ENCODE assay signal across 8 mouse cellular contexts in the genomic region with DNA sequence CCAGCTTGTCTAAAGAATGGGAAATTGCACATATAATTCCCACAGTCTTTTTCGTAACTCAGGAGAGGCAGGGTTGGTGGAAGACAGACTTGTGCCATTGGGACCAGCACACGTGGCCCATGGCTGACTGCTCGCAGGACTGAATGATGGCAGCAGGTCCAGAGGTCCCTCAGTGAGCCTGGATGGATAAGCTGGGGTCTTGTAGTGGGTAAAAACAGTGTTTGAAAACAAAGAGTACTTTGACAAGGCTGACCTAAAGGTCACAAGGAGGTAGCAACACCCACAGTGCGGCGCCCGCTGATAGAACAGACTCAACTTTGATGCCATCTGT. TPM values are rescaled to one million over a fixed set of nuclear protein-coding genes. Genes with fewer than 3 reads are reported as not detected.
A peak's percentile ranks its signal among the peaks of the same experiment; 100 is the strongest.
DNase-seq lines count a peak whose midpoint lies in the region; ATAC-seq and TF ChIP-seq lines count a peak whose summit lies in the region.

No protein-coding gene starts in this region.

- TF ChIP-seq EP300 in ES-Bruce4 (IDR thresholded peaks at IDR 0.05; ENCODE audit: insufficient read depth, low read depth, low read length) = no peak

- no peak for DNase-seq in heart, adult 8-10 months (ENCODE audit: low spot score)
- DNase-seq in forebrain, postnatal 0 days = no peak
- DNase-seq in frontal cortex, postnatal 25 days (ENCODE audit: low spot score in 2 of 2) = no peak
- no peak for DNase-seq in thymus, postnatal 14 days
- DNase-seq in left cerebral cortex, postnatal 25 days (ENCODE audit: low spot score in 2 of 2) = no peak

- no peaks in the 10 kb centered on the region for H3K27me3 ChIP-seq in heart, embryonic 12.5 days (replicated peaks)
- H3K27me3 ChIP-seq in ES-Bruce4 (ENCODE audit: control insufficient read depth, insufficient read depth, low read length, poor library complexity, severe bottlenecking) = no peaks in the 10 kb centered on the region
- H3K27me3 ChIP-seq in forebrain, postnatal 0 days (ENCODE audit: insufficient read depth, low read length) = no peaks in the 10 kb centered on the region

- no peaks in the 10 kb centered on the region for H3K9me3 ChIP-seq in heart, embryonic 12.5 days (replicated peaks)
- no peaks in the 10 kb centered on the region for H3K9me3 ChIP-seq in ES-Bruce4 (replicated peaks; ENCODE audit: control insufficient read depth, insufficient read depth, low read length, poor library complexity, severe bottlenecking)
- no peaks in the 10 kb centered on the region for H3K9me3 ChIP-seq in forebrain, postnatal 0 days (ENCODE audit: low read length)

- H3K36me3 ChIP-seq in heart, embryonic 12.5 days = peaks cover 22% of the 10 kb centered on the region
- H3K36me3 ChIP-seq in ES-Bruce4 (ENCODE audit: control insufficient read depth, insufficient read depth, low read length, poor library complexity, severe bottlenecking) (peaks cover 6% of the 10 kb centered on the region; the same call in 1 of the 2 replicates), macrophage (ENCODE audit: inconsistent target) (0 out of 2 replicates have a peak, but pooled peaks cover 13% of the 10 kb centered on the region)
- peaks cover 16% of the 10 kb centered on the region for H3K36me3 ChIP-seq in forebrain, postnatal 0 days (ENCODE audit: insufficient read depth)

- H3K4me2 ChIP-seq in heart, embryonic 12.5 days = peak overlapping the region; percentile 90
- peak overlapping the region; percentile 84 for H3K4me2 ChIP-seq in forebrain, postnatal 0 days (ENCODE audit: low read depth)

- H3K79me2 ChIP-seq in macrophage (ENCODE audit: inconsistent target) = peaks cover 21% of the 10 kb centered on the region

- WGBS in heart, embryonic 12.5 days = 75% methylated on average over 6 of the region's 6 CpGs
- 74% methylated on average over 6 of the region's 6 CpGs for WGBS in forebrain, postnatal 0 days
- WGBS in macrophage (ENCODE audit: missing documents) = 82% methylated on average over 6 of the region's 6 CpGs

- peaks cover 18% of the 10 kb centered on the region for H3K4me1 ChIP-seq in heart, embryonic 12.5 days (replicated peaks)
- no peaks in the 10 kb centered on the region for H3K4me1 ChIP-seq in ES-Bruce4 (ENCODE audit: control insufficient read depth, insufficient read depth, low read length)
- peaks cover 14% of the 10 kb centered on the region for H3K4me1 ChIP-seq in forebrain, postnatal 0 days (ENCODE audit: insufficient read depth)

- intact Hi-C loops in left cerebral cortex, postnatal 25 days (cut with DNase I) = loop anchor here (5.0 kb wide), 1 partner anchor 580 kb away; no protein-coding TSS in a partner anchor

- peak overlapping the region; percentile 79 for H3K4me3 ChIP-seq in heart, embryonic 12.5 days
- H3K4me3 ChIP-seq in ES-Bruce4 (ENCODE audit: low read depth, low read length) (peak overlapping the region; percentile 75), macrophage (ENCODE audit: inconsistent target) (peak overlapping the region; percentile 90)
- H3K4me3 ChIP-seq in forebrain, postnatal 0 days (ENCODE audit: low read depth, low read length) = peak overlapping the region; percentile 81

- H3K9ac ChIP-seq in heart, embryonic 12.5 days = peak overlapping the region; percentile 89
- peak overlapping the region; percentile 61 for H3K9ac ChIP-seq in ES-Bruce4 (ENCODE audit: low read depth, poor library complexity, severe bottlenecking)
- H3K9ac ChIP-seq in forebrain, postnatal 0 days = peak overlapping the region; percentile 75

- ATAC-seq in heart, embryonic 12.5 days (ENCODE audit: insufficient number of reproducible peaks, low FRiP score) = no peak
- no peak; the same call in 1 of the 2 replicates for ATAC-seq in forebrain, postnatal 0 days

- peak overlapping the region; percentile 82 for H3K27ac ChIP-seq in heart, embryonic 12.5 days (ENCODE audit: poor library complexity, severe bottlenecking)
- no peak overlapping the region for H3K27ac ChIP-seq in ES-Bruce4 (ENCODE audit: insufficient read depth, low read length)
- H3K27ac ChIP-seq in forebrain, postnatal 0 days (ENCODE audit: low read depth, low read length) = peak overlapping the region; percentile 90
- H3K27ac ChIP-seq in macrophage = peak overlapping the region; percentile 82

- no peak for TF ChIP-seq POLR2A in ES-Bruce4 (IDR thresholded peaks at IDR 0.05; ENCODE audit: insufficient read depth, low read length)

- no peak for TF ChIP-seq CTCF in ES-Bruce4 (IDR thresholded peaks at IDR 0.05; ENCODE audit: low read depth, low read length)
- TF ChIP-seq CTCF in forebrain, postnatal 0 days (IDR thresholded peaks at IDR 0.05; ENCODE audit: low read depth) = no peak

RNA-seq across cellular contexts. Expression of a gene that starts 0.5 kb away (rescaled TPM):
- polyA plus RNA-seq in heart, embryonic 12.5 days (2016; fragmentation: Nextera tagmentation; extraction: Ambion mirVana) = 187 and 195 TPM in 2 replicates
- total RNA-seq in heart, adult 8-10 months (2022) = 10 to 100 TPM; 65.5 to 84.7 (median 73.7) TPM
- polyA plus RNA-seq in ES-Bruce4 (2011; ENCODE audit: insufficient read depth, insufficient read length, low read depth, missing spikeins) = 63.4 and 71.3 TPM in 2 replicates
- 54.9 and 61.9 TPM in 2 replicates for total RNA-seq in forebrain, postnatal 0 days (2014; rRNA removed)
- polyA plus RNA-seq in forebrain, postnatal 0 days (2015; fragmentation: Nextera tagmentation; extraction: Ambion mirVana) = 108 and 110 TPM in 2 replicates
- total RNA-seq in macrophage (2018; cell fraction: chromatin; rRNA removed) = 10 to 100 TPM in 15 of 26 experiments, 1 to 10 TPM in 11; 4.1 to 21.0 (median 12.6) TPM
- 10 to 100 TPM; 20.0 to 42.6 (median 28.5) TPM for total RNA-seq in macrophage (2018; cell fraction: cytosol; rRNA removed)
- total RNA-seq in macrophage (2018; cell fraction: nucleus; rRNA removed) = 10 to 100 TPM in 25 of 26 experiments, 1 to 10 TPM in 1; 6.3 to 32.2 (median 19.6) TPM
- 33.8 to 37.1 TPM (median 34.4 TPM) in 3 replicates for polyA plus RNA-seq in macrophage (2018)
- total RNA-seq in left cerebral cortex, postnatal 25 days (2021) = 10 to 100 TPM; 33.1 to 33.5 TPM

RNA-seq across cellular contexts. Expression of a gene that starts 11.2 kb away (rescaled TPM):
- 299 and 301 TPM in 2 replicates for polyA plus RNA-seq in heart, embryonic 12.5 days (2016; fragmentation: Nextera tagmentation; extraction: Ambion mirVana)
- 100 to 1,000 TPM; 215 to 381 (median 317) TPM for total RNA-seq in heart, adult 8-10 months (2022)
- 1.4 and 1.9 TPM in 2 replicates for polyA plus RNA-seq in ES-Bruce4 (2011; ENCODE audit: insufficient read depth, insufficient read length, low read depth, missing spikeins)
- total RNA-seq in forebrain, postnatal 0 days (2014; rRNA removed) = 5.2 and 5.3 TPM in 2 replicates
- polyA plus RNA-seq in forebrain, postnatal 0 days (2015; fragmentation: Nextera tagmentation; extraction: Ambion mirVana) = 2.2 and 2.9 TPM in 2 replicates
- 1 to 10 TPM in 19 of 26 experiments, under 1 TPM in 4, not detected in 3; 0.70 to 4.2 (median 1.5) TPM for total RNA-seq in macrophage (2018; cell fraction: chromatin; rRNA removed)
- total RNA-seq in macrophage (2018; cell fraction: cytosol; rRNA removed) = 1 to 10 TPM; 1.8 to 7.6 (median 4.3) TPM
- 1 to 10 TPM; 1.0 to 5.9 (median 3.4) TPM for total RNA-seq in macrophage (2018; cell fraction: nucleus; rRNA removed)
- 2.3 to 7.2 TPM (median 2.7 TPM) in 3 replicates for polyA plus RNA-seq in macrophage (2018)
- total RNA-seq in left cerebral cortex, postnatal 25 days (2021) = 1 to 10 TPM; 3.4 to 3.9 TPM

RNA-seq across cellular contexts. Expression of a gene that starts 18.1 kb away (rescaled TPM):
- polyA plus RNA-seq in heart, embryonic 12.5 days (2016; fragmentation: Nextera tagmentation; extraction: Ambion mirVana) = 16.1 and 18.6 TPM in 2 replicates
- 1 to 10 TPM; 3.7 to 8.2 (median 6.5) TPM for total RNA-seq in heart, adult 8-10 months (2022)
- polyA plus RNA-seq in ES-Bruce4 (2011; ENCODE audit: insufficient read depth, insufficient read length, low read depth, missing spikeins) (not detected in 2 replicates), macrophage (2018) (not detected in 3 replicates)
- not detected in 2 replicates for total RNA-seq in forebrain, postnatal 0 days (2014; rRNA removed)
- polyA plus RNA-seq in forebrain, postnatal 0 days (2015; fragmentation: Nextera tagmentation; extraction: Ambion mirVana) = not detected in 2 replicates
- not detected for total RNA-seq in macrophage (2018; cell fraction: chromatin; rRNA removed)
- not detected for total RNA-seq in macrophage (2018; cell fraction: cytosol; rRNA removed)
- total RNA-seq in macrophage (2018; cell fraction: nucleus; rRNA removed) = not detected
- total RNA-seq in left cerebral cortex, postnatal 25 days (2021) = not detected

RNA-seq across cellular contexts. Expression of a gene that starts 51.0 kb away (rescaled TPM):
- 8.6 and 9.0 TPM in 2 replicates for polyA plus RNA-seq in heart, embryonic 12.5 days (2016; fragmentation: Nextera tagmentation; extraction: Ambion mirVana)
- 10 to 100 TPM; 24.1 to 44.1 (median 34.9) TPM for total RNA-seq in heart, adult 8-10 months (2022)
- polyA plus RNA-seq in ES-Bruce4 (2011; ENCODE audit: insufficient read depth, insufficient read length, low read depth, missing spikeins) (12.1 and 13.0 TPM in 2 replicates), macrophage (2018) (6.1 to 8.6 TPM (median 6.2 TPM) in 3 replicates)
- 11.8 and 13.2 TPM in 2 replicates for total RNA-seq in forebrain, postnatal 0 days (2014; rRNA removed)
- 8.8 and 14.6 TPM in 2 replicates for polyA plus RNA-seq in forebrain, postnatal 0 days (2015; fragmentation: Nextera tagmentation; extraction: Ambion mirVana)
- total RNA-seq in macrophage (2018; cell fraction: chromatin; rRNA removed) = 10 to 100 TPM in 5 of 26 experiments, 1 to 10 TPM in 21; 1.1 to 13.3 (median 4.3) TPM
- total RNA-seq in macrophage (2018; cell fraction: cytosol; rRNA removed) = 10 to 100 TPM in 18 of 26 experiments, 1 to 10 TPM in 8; 5.2 to 16.0 (median 12.1) TPM
- 10 to 100 TPM in 10 of 26 experiments, 1 to 10 TPM in 16; 3.9 to 21.3 (median 8.9) TPM for total RNA-seq in macrophage (2018; cell fraction: nucleus; rRNA removed)
- total RNA-seq in left cerebral cortex, postnatal 25 days (2021) = 1 to 10 TPM; 7.6 to 8.4 TPM

Comparison
In these comparisons a context has a peak if more than half of its experiments do, and no peak if none do; other contexts are left out.
1. RNA of a gene that starts 11.2 kb away (polyA plus RNA-seq): 299 to 301 TPM in heart, embryonic 12.5 days; 2.2 to 2.9 TPM in forebrain, postnatal 0 days, 2.3 to 7.2 TPM in macrophage and 1.4 to 1.9 TPM in ES-Bruce4; every median in the first group is over 10 times any median in the second.
2. Peak in every context shown above with its lines, with median percentiles within 50 percentile points of each other: H3K4me3 ChIP-seq and H3K9ac ChIP-seq.